Mouse (Mus musculus): Measurements from ENCODE around the gene Prepl.

- no peak for TF ChIP-seq CTCF (IDR thresholded peaks at IDR 0.05; ENCODE audit: control insufficient read depth, insufficient read depth, insufficient read length)
- TF ChIP-seq USF1 (IDR thresholded peaks at IDR 0.05; ENCODE audit: low read depth) = no peak
- TF ChIP-seq MAX (IDR thresholded peaks at IDR 0.05) = no peak
- no peak for TF ChIP-seq CEBPB (IDR thresholded peaks at IDR 0.05; ENCODE audit: low read depth)
Observed at GRCm38 (mm10) chr17:85018794-85019193, 71.2 kb downstream of the Prepl start.

All from C2C12 (cell line).